ENCODE assay signal across 8 mouse cellular contexts in genomic region chr7:128611799-128612411, GRCm38 (mm10). TPM values are rescaled to one million over a fixed set of nuclear protein-coding genes. Genes with fewer than 3 reads are reported as not detected.
A peak's percentile ranks its signal among the peaks of the same experiment; 100 is the strongest.
DNase-seq lines count a peak whose midpoint lies in the region; ATAC-seq and TF ChIP-seq lines count a peak whose summit lies in the region.

No protein-coding gene starts in this region.

- no peaks in the 10 kb centered on the region for H3K27me3 ChIP-seq in embryonic facial prominence, embryonic 10.5 days (replicated peaks; ENCODE audit: low read depth, poor library complexity, severe bottlenecking)
- H3K27me3 ChIP-seq in hindbrain, embryonic 15.5 days = no peaks in the 10 kb centered on the region
- no peaks in the 10 kb centered on the region for H3K27me3 ChIP-seq in liver, embryonic 14.5 days (ENCODE audit: control insufficient read depth, insufficient read depth, low read length)

- ATAC-seq in hindbrain, embryonic 15.5 days (ENCODE audit: low FRiP score, low read depth) = no peak
- no peak for ATAC-seq in liver, embryonic 14.5 days (ENCODE audit: insufficient read depth)

- peak overlapping the region; percentile 93 for H3K4me2 ChIP-seq in hindbrain, embryonic 15.5 days
- peak overlapping the region; percentile 85 for H3K4me2 ChIP-seq in liver, embryonic 14.5 days (ENCODE audit: low read depth)

- WGBS in embryonic facial prominence, embryonic 10.5 days = 20% methylated on average over 22 of the region's 22 CpGs
- 20% methylated on average over 22 of the region's 22 CpGs for WGBS in hindbrain, embryonic 15.5 days
- WGBS in liver, embryonic 14.5 days (ENCODE audit: insufficient replicate concordance) = 16% methylated on average over 22 of the region's 22 CpGs

- no peak for TF ChIP-seq EP300 in liver, embryonic 14.5 days (IDR thresholded peaks at IDR 0.05; ENCODE audit: low read depth)

- peak overlapping the region; percentile 92 for H3K27ac ChIP-seq in embryonic facial prominence, embryonic 10.5 days (replicated peaks)
- H3K27ac ChIP-seq in hindbrain, embryonic 15.5 days (replicated peaks) = peak overlapping the region; percentile 75
- H3K27ac ChIP-seq in liver, embryonic 14.5 days = no peak overlapping the region

- H3K9ac ChIP-seq in hindbrain, embryonic 15.5 days = peak overlapping the region; percentile 79
- peak overlapping the region; percentile 68 for H3K9ac ChIP-seq in liver, embryonic 14.5 days (replicated peaks)

- intact Hi-C loops in heart, postnatal 25 days (cut with DNase I) = loop anchor here (5.0 kb wide), 1 partner anchor 90 kb away; the partner anchor contains the start of gene Bag3

- H3K9me3 ChIP-seq in embryonic facial prominence, embryonic 10.5 days = 0 out of 2 replicates have a peak, but pooled peaks cover 2% of the 10 kb centered on the region
- no peaks in the 10 kb centered on the region for H3K9me3 ChIP-seq in hindbrain, embryonic 15.5 days
- H3K9me3 ChIP-seq in liver, embryonic 14.5 days (ENCODE audit: control insufficient read depth, low read length) = no peaks in the 10 kb centered on the region

- peak; percentile 25 for DNase-seq in heart, adult 8-10 months (ENCODE audit: low spot score)
- no peak for DNase-seq in heart, postnatal 25 days (ENCODE audit: low spot score)
- DNase-seq in embryonic facial prominence, embryonic 10.5 days (ENCODE audit: low spot score) = no peak
- no peak for DNase-seq in liver, embryonic 14.5 days (ENCODE audit: low read depth in 3 of 3, low spot score in 3 of 3)
- DNase-seq in frontal cortex, postnatal 14 days (ENCODE audit: low spot score in 2 of 2) = no peak
- DNase-seq in cerebellum, adult 11 months = no peak
- no peak for DNase-seq in cerebellum, postnatal 25 days

- no peaks in the 10 kb centered on the region for H3K36me3 ChIP-seq in embryonic facial prominence, embryonic 10.5 days (replicated peaks)
- no peaks in the 10 kb centered on the region for H3K36me3 ChIP-seq in hindbrain, embryonic 15.5 days
- H3K36me3 ChIP-seq in liver, embryonic 14.5 days (replicated peaks; ENCODE audit: control insufficient read depth, insufficient read depth, low read depth) = no peaks in the 10 kb centered on the region

- H3K4me3 ChIP-seq in embryonic facial prominence, embryonic 10.5 days = peak overlapping the region; percentile 87
- H3K4me3 ChIP-seq in hindbrain, embryonic 15.5 days = peak overlapping the region; percentile 73
- H3K4me3 ChIP-seq in liver, embryonic 14.5 days (ENCODE audit: insufficient read depth in 1 of 2, low read depth in 2 of 2, low read length in 2 of 2) = peak overlapping the region; percentile 65 to 79

- TF ChIP-seq CTCF in liver, embryonic 14.5 days (IDR thresholded peaks at IDR 0.05; ENCODE audit: low read depth) = no peak

- peaks cover 26% of the 10 kb centered on the region for H3K4me1 ChIP-seq in embryonic facial prominence, embryonic 10.5 days
- peaks cover 19% of the 10 kb centered on the region for H3K4me1 ChIP-seq in hindbrain, embryonic 15.5 days (replicated peaks)
- H3K4me1 ChIP-seq in liver, embryonic 14.5 days (replicated peaks; ENCODE audit: control insufficient read depth in 2 of 2, insufficient read depth in 2 of 2, low read length in 1 of 2) = peaks cover 7 to 10% of the 10 kb centered on the region in 2 experiments; a peak in 2 of 4 replicates

RNA-seq across cellular contexts. Expression of gene Inpp5f, which starts 0.8 kb away (rescaled TPM):
- total RNA-seq in heart, adult 8-10 months (2022) = 1 to 10 TPM; 4.0 to 6.2 (median 4.8) TPM
- total RNA-seq in heart, postnatal 25 days (2021) = 1 to 10 TPM; 5.1 to 5.8 TPM
- 32.2 and 32.9 TPM in 2 replicates for polyA plus RNA-seq in embryonic facial prominence, embryonic 10.5 days (2016; fragmentation: Nextera tagmentation; extraction: Ambion mirVana)
- 400 and 406 TPM in 2 replicates for polyA plus RNA-seq in hindbrain, embryonic 15.5 days (2015; fragmentation: Nextera tagmentation; extraction: Ambion mirVana)
- polyA plus RNA-seq in liver, embryonic 14.5 days (2012; rRNA removed) = 2.8 and 3.7 TPM in 2 replicates
- polyA plus RNA-seq in liver, embryonic 14.5 days (2014; fragmentation: Nextera tagmentation; extraction: Ambion mirVana) = 7.2 and 7.3 TPM in 2 replicates

Comparison
In these comparisons a context has a peak if more than half of its experiments do, and no peak if none do; other contexts are left out.
1. RNA of gene Inpp5f, which starts 0.8 kb away (polyA plus RNA-seq): 400 to 406 TPM in hindbrain, embryonic 15.5 days; 32.2 to 32.9 TPM in embryonic facial prominence, embryonic 10.5 days and 2.8 to 7.3 TPM in liver, embryonic 14.5 days; every median in the first group is over 10 times any median in the second.
2. Peak in every context shown above with its lines, with median percentiles within 50 percentile points of each other: H3K4me3 ChIP-seq.